Mouse (Mus musculus) embryonic facial prominence, embryonic 13.5 days (tissue): ENCODE measurements at regions not wholly inside any gene's neighbourhood (a gene's known extent, or its start where the extent isn't known, plus 50 kb on each side); places are given as distances from the start of the nearest gene placed in this dataset.

Source experiments
- ATAC-seq: fragments of 200-750 bp; cut with Nextera tagmentation; 2 replicates; pipeline ENCODE4 v1.8.0; 2017; ENCODE audit warnings: low read depth; ENCODE audit not compliant: insufficient number of reproducible peaks, insufficient read depth, low FRiP score, low TSS enrichment
- H3K27ac ChIP-seq: fragments of 300-500 bp; sonication (generic); 2 replicates; pipeline ENCODE4 v1.5.1; 2015; ENCODE audit warnings: moderate library complexity, mild to moderate bottlenecking, inconsistent platforms
- H3K27me3 ChIP-seq: fragments of 300-500 bp; sonication (generic); 2 replicates; pipeline ENCODE4 v1.6.1; 2015; ENCODE audit warnings: mild to moderate bottlenecking, inconsistent platforms
- H3K36me3 ChIP-seq: fragments of 300-500 bp; sonication (generic); 2 replicates; pipeline ENCODE4 v1.6.1; 2015; ENCODE audit warnings: mild to moderate bottlenecking, inconsistent platforms
- H3K4me1 ChIP-seq: fragments of 300-500 bp; sonication (generic); 2 replicates; pipeline ENCODE4 v1.6.1; 2015; ENCODE audit warnings: inconsistent platforms
- H3K4me2 ChIP-seq: fragments of 300-500 bp; sonication (generic); 2 replicates; pipeline ENCODE4 v1.6.1; 2015; ENCODE audit warnings: moderate library complexity, mild to moderate bottlenecking, inconsistent platforms
- H3K4me3 ChIP-seq: fragments of 300-500 bp; sonication (generic); 2 replicates; pipeline ENCODE4 v1.5.1; 2015; ENCODE audit warnings: mild to moderate bottlenecking, inconsistent platforms
- H3K9ac ChIP-seq: fragments of 300-500 bp; sonication (generic); 2 replicates; pipeline ENCODE4 v1.6.1; 2015; ENCODE audit warnings: mild to moderate bottlenecking, inconsistent platforms
- H3K9me3 ChIP-seq: fragments of 300-500 bp; sonication (generic); 2 replicates; pipeline ENCODE4 v1.6.1; 2016; ENCODE audit warnings: inconsistent platforms
- WGBS: fragments of 180-500 bp; shearing (Covaris S2); methylation state at CpG from one replicate; pipeline ENCODE4 v1.1.7; 2015; ENCODE audit warnings: mixed read lengths; 5-methylcytosine and 5-hydroxymethylcytosine counted together

GRCm38 (mm10) chr8:25306769-25307491, 482.8 kb upstream of the Adam5 start:
- H3K4me2 ChIP-seq: 0 out of 2 replicates have a peak overlapping the region, but pooled peaks have one; percentile 2
- peaks cover 56% of the 10 kb centered on the region for H3K4me1 ChIP-seq
- no peaks in the 10 kb centered on the region for H3K27me3 ChIP-seq
- H3K9ac ChIP-seq: no peak overlapping the region
- H3K4me3 ChIP-seq: no peak overlapping the region
- no peak for ATAC-seq
- H3K9me3 ChIP-seq: no peaks in the 10 kb centered on the region
- WGBS: 51% methylated on average over 15 of the region's 15 CpGs
- H3K27ac ChIP-seq: peak overlapping the region; percentile 89
- no peaks in the 10 kb centered on the region for H3K36me3 ChIP-seq
